Mouse (Mus musculus) lung, embryonic 15.5 days (tissue): ENCODE data around the gene Hsd17b1. TPM values are rescaled to one million over a fixed set of nuclear protein-coding genes. Genes with fewer than 3 reads are reported as not detected.

Source experiments
- ATAC-seq: fragments of 200-750 bp; cut with Nextera tagmentation; 2 replicates; pipeline ENCODE4 v1.8.0; 2017; ENCODE audit warnings: moderate number of reproducible peaks, borderline replicate concordance; ENCODE audit not compliant: low FRiP score, low TSS enrichment; ENCODE audit errors: extremely low read depth
- H3K27ac ChIP-seq: fragments of 300-500 bp; sonication (generic); 2 replicates; pipeline ENCODE4 v1.5.1; 2015; ENCODE audit warnings: moderate library complexity, mild to moderate bottlenecking, inconsistent platforms
- H3K27me3 ChIP-seq: fragments of 300-500 bp; sonication (generic); 2 replicates; pipeline ENCODE4 v1.6.1; 2015; ENCODE audit warnings: inconsistent platforms
- H3K36me3 ChIP-seq: fragments of 300-500 bp; sonication (generic); 2 replicates; pipeline ENCODE4 v1.6.1; 2015; ENCODE audit warnings: inconsistent platforms
- H3K4me1 ChIP-seq: fragments of 300-500 bp; sonication (generic); 2 replicates; pipeline ENCODE4 v1.6.1; 2015; ENCODE audit warnings: inconsistent platforms
- H3K4me2 ChIP-seq: fragments of 300-500 bp; sonication (generic); 2 replicates; pipeline ENCODE4 v1.6.1; 2015; ENCODE audit warnings: inconsistent platforms, mild to moderate bottlenecking, moderate library complexity
- H3K4me3 ChIP-seq: fragments of 300-500 bp; sonication (generic); 2 replicates; pipeline ENCODE4 v1.5.1; 2015; ENCODE audit warnings: mild to moderate bottlenecking, inconsistent platforms
- H3K9ac ChIP-seq: fragments of 300-500 bp; sonication (generic); 2 replicates; pipeline ENCODE4 v1.6.1; 2015; ENCODE audit warnings: inconsistent platforms
- H3K9me3 ChIP-seq: fragments of 300-500 bp; sonication (generic); 2 replicates; pipeline ENCODE4 v1.6.1; 2016; ENCODE audit warnings: inconsistent platforms
- WGBS: fragments of 180-500 bp; shearing (Covaris S2); methylation state at CpG from one replicate; pipeline ENCODE4 v1.1.7; 2015; 5-methylcytosine and 5-hydroxymethylcytosine counted together
- polyA plus RNA-seq: library from polyadenylated mRNA; unstranded; fragments of >200 nt; fragmentation: Nextera tagmentation; extraction: Ambion mirVana; gene quantifications from 2 replicates; pipeline ENCODE4 v1.2.1, GENCODE M21; 2015

The Hsd17b1 gene
- polyA plus RNA-seq, 1 experiment from 2014 or later: 0.15 TPM

DNA sequence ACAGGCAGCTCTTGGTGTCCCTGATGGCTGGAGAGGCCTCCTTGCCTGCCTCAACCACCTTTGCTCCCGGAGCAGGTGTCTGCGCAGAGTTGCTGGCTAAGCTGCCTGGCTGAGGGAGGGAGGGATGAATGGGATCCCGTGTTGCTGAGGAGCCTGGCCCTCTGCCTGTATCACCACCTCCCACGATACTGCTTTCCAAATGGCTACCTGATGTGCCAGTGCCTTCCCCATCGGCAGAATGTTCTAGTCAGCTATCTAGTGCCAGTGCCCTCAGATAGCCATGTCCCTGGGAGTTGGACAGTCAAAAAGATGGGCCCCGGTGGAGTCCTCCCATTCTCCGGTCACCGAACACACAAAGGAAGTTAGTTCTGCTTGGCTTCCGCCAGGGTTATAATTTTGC is 27.9 kb upstream of the Hsd17b1 start:
- Histone ChIP-seq H3K4me3 (no peak overlapping the region), H3K4me2 (no peak overlapping the region), H3K27me3 (no peaks in the 10 kb centered on the region), H3K9me3 (no peaks in the 10 kb centered on the region), H3K36me3 (peaks cover 39% of the 10 kb centered on the region; the same call in 1 of the 2 replicates), H3K4me1 (peaks cover 10% of the 10 kb centered on the region; the same call in 1 of the 2 replicates), H3K9ac (no peak overlapping the region), H3K27ac (no peak overlapping the region)
- no peak for ATAC-seq
- WGBS: 92% methylated on average over 9 of the region's 9 CpGs

DNA sequence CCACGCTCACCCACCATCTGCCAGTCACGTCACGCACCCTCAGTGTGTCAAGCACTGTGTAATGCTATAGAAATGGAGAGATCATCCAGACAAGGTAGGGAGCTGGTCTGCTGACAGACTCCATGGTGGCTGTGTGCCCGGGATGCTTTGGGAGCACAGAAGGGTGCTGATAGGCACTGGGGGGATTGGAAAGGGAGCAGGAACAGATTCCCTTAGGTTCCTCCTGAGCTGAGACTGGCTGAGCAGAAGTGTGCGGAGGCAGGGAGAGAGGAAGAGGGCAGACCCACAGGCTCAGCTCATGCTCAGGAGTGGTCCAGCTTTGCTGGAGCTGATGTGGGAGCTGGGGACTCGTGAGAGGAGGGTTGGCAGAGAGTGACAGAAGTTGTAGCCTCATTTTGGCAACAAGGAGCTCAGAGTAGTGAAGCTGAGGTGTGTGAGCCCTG is 27.1 kb upstream of the Hsd17b1 start:
- no peak overlapping the region for H3K9ac ChIP-seq
- 85% methylated on average over 6 of the region's 6 CpGs for WGBS
- no peak overlapping the region for H3K27ac ChIP-seq
- H3K27me3 ChIP-seq: no peaks in the 10 kb centered on the region
- no peak overlapping the region for H3K4me3 ChIP-seq
- peaks cover 34% of the 10 kb centered on the region; the same call in 1 of the 2 replicates for H3K36me3 ChIP-seq
- no peaks in the 10 kb centered on the region for H3K9me3 ChIP-seq
- H3K4me2 ChIP-seq: no peak overlapping the region
- peaks cover 16% of the 10 kb centered on the region for H3K4me1 ChIP-seq
- ATAC-seq: no peak

DNA sequence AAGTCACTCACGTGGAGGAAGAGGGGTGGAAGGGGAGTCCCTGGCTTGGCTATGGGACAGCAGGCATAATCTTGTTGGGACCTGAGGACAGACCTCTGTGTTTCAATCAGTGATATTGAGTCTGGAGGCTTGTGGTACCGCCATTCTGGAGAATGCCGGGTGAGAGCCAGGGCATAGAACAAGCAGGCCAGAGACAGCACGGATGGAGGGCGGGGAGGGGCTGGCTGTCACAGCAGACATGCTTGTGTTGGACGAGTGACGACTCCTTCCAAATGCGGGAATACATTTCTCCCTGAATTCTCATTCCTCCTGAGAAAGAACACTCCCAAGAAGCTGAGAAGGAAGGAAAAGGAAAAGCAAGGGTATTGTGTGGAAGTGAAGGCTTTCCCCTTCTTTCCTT is 26.6 kb upstream of the Hsd17b1 start:
- Histone ChIP-seq H3K36me3 (peaks cover 34% of the 10 kb centered on the region; the same call in 1 of the 2 replicates), H3K4me1 (peaks cover 22% of the 10 kb centered on the region), H3K27me3 (no peaks in the 10 kb centered on the region), H3K27ac (no peak overlapping the region), H3K9ac (no peak overlapping the region), H3K4me3 (no peak overlapping the region), H3K9me3 (no peaks in the 10 kb centered on the region), H3K4me2 (no peak overlapping the region)
- WGBS: 72% methylated on average over 8 of the region's 8 CpGs
- ATAC-seq: no peak

DNA sequence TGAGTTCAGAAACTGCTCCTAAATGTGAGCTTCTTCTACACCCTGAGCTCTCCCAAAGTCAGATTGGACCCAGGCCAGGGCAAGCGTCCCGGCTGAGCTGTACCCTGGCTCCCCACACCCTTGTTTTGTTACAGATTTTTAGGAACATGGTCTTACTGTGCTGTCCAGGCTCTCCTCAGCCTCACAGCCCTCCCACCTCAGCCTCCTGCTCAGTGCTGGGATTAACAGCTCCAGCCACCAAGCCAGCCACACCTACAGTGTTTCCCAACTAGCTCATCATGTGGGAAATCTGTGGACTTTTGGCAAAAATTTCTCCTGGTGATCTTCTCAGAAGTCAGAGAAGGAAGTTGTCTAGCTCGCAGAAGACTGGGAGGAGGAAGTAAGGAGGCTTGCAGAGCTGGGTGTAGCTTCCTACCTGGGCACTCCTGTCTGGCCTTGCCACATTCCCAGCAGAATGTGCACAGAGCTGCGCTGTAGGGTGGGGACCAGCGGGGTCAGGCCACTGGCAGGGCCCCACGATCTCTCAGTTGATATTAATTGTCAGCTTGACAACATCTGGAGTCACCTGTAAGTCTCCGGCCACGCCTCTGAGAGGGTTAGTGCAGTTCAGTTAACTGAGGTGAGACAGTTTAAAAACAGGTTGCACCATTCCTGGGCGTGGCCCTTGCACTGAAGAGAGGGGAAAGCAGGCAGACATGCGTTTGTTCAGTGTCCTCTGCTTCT is 25.3 kb upstream of the Hsd17b1 start:
- no peak overlapping the region for H3K9ac ChIP-seq
- WGBS: 78% methylated on average over 10 of the region's 10 CpGs
- no peak for ATAC-seq
- H3K27ac ChIP-seq: peak overlapping the region; percentile 26; the same call in 1 of the 2 replicates
- H3K4me2 ChIP-seq: no peak overlapping the region
- H3K4me3 ChIP-seq: no peak overlapping the region
- H3K4me1 ChIP-seq: peaks cover 34% of the 10 kb centered on the region
- peaks cover 24% of the 10 kb centered on the region; the same call in 1 of the 2 replicates for H3K36me3 ChIP-seq
- no peaks in the 10 kb centered on the region for H3K9me3 ChIP-seq
- no peaks in the 10 kb centered on the region for H3K27me3 ChIP-seq

DNA sequence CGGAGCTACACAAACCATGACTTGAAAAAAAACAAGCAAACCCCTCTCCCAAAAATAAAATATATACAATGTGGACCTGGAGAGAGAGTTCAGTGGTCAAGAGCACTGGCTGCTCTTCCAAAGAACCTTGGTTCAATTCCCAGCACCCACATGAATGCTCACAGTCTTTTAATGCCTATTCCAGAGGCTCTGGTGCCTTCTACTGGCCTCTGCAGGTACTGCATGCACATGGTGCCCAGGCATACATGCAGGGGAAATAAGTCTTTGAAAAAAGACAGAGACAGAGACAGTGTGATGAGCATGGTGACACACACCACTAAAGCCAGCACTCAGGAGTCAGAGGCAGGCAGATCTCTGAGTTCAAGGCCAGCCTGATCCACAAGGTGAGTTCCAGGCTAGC is 24.2 kb upstream of the Hsd17b1 start:
- ATAC-seq: no peak
- Histone ChIP-seq H3K9me3 (no peaks in the 10 kb centered on the region), H3K36me3 (peaks cover 17% of the 10 kb centered on the region; the same call in 1 of the 2 replicates), H3K9ac (no peak overlapping the region), H3K4me1 (peaks cover 44% of the 10 kb centered on the region), H3K27ac (no peak overlapping the region), H3K4me2 (no peak overlapping the region), H3K27me3 (no peaks in the 10 kb centered on the region), H3K4me3 (no peak overlapping the region)
- 100% methylated on average over 1 of the region's 1 CpGs for WGBS

DNA sequence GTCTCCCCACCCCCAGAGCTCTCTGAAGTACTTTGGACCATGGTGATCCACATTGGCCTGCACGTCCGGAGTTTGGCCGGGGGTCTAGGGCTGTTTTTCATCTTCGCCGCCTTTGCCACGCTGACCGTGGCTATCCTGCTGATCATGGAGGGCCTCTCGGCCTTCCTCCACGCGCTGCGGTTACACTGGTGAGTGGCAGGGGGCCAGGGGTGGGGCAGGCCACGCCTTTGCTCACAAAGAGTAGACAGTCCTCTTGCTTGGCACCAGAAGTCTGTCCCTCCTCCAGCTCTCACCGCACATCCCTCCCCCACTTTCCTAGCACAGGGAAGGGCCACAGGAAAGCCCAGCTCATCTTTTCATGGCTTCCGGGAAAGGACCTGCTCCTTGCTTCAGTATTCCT is 22.8 kb upstream of the Hsd17b1 start:
- no peak for ATAC-seq
- Histone ChIP-seq H3K4me2 (no peak overlapping the region), H3K27me3 (no peaks in the 10 kb centered on the region), H3K36me3 (0 out of 2 replicates have a peak, but pooled peaks cover 2% of the 10 kb centered on the region), H3K4me3 (no peak overlapping the region), H3K9ac (no peak overlapping the region), H3K4me1 (peaks cover 58% of the 10 kb centered on the region), H3K9me3 (no peaks in the 10 kb centered on the region), H3K27ac (peak overlapping the region; percentile 95)
- 69% methylated on average over 14 of the region's 14 CpGs for WGBS

DNA sequence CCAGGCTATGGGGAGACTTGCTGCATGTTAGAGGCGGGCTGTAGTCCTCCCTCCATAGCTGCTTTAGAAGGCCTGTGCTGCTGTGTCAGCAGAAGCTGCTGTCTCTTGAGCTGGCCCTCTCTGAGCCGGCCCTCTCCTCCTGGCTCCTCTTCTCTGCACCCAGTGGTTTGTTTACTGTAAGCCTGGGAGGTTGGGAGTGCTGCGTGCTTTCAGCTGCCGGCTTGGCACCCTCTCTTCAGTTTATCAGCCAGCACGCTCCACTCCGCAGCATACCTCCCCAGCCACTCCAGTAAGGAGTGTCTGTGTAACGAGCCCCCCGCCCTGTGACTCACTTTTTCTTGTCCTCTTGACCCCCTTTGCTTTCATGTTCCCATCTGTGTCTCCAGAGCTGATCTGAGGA is 21.3 kb upstream of the Hsd17b1 start:
- H3K4me2 ChIP-seq: no peak overlapping the region
- WGBS: 7% methylated on average over 8 of the region's 8 CpGs
- no peaks in the 10 kb centered on the region for H3K36me3 ChIP-seq
- no peak overlapping the region for H3K4me3 ChIP-seq
- peak; percentile 88 for ATAC-seq
- H3K9ac ChIP-seq: peak overlapping the region; percentile 36; the same call in 1 of the 2 replicates
- peaks cover 65% of the 10 kb centered on the region for H3K4me1 ChIP-seq
- H3K27ac ChIP-seq: peak overlapping the region; percentile 95
- no peaks in the 10 kb centered on the region for H3K9me3 ChIP-seq
- H3K27me3 ChIP-seq: no peaks in the 10 kb centered on the region

DNA sequence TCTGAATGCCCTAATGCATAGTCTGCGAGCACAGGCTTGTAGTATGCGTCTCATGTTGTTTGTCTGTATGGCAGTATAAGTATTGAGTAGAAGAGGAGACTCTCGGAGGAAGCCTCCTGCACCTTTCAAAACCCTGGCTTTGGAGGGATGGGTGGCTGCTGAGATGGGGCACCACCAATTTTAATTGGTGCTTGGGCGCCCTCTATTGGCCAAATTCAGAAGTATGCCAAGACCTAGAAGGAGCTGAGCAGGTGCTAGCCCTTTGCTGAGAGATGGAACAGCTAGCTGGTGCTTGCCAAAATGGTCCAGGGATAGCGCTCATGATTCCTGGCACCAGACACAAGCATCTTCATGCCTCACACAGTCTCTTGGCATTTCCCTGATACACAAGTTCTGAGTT is 20.4 kb upstream of the Hsd17b1 start:
- WGBS: 23% methylated on average over 5 of the region's 5 CpGs
- Histone ChIP-seq H3K27me3 (no peaks in the 10 kb centered on the region), H3K9ac (no peak overlapping the region), H3K4me3 (no peak overlapping the region), H3K36me3 (no peaks in the 10 kb centered on the region), H3K4me1 (peaks cover 71% of the 10 kb centered on the region), H3K4me2 (no peak overlapping the region), H3K27ac (peak overlapping the region; percentile 95), H3K9me3 (no peaks in the 10 kb centered on the region)
- ATAC-seq: no peak

DNA sequence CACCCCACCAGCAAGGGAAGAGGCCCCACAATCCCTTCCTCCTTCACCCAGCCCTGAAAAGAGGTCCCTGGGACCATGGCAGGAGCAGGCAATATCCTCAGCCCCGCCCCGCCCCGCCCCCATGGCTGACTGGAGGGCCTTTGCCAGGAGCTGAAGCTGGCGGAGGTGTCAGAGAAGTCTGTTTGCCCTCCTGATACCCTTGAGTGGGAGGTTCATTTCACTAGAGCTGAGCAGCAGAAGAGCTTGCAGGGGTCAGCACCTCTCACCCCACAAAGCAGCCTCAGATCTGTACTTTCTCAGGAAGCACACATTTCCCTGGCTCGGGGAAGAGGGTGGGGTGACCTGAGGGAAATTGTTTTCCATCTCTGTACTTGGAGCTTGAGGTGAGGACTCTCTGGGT is 19.5 kb upstream of the Hsd17b1 start:
- Histone ChIP-seq H3K4me2 (no peak overlapping the region), H3K27me3 (no peaks in the 10 kb centered on the region), H3K4me1 (peaks cover 78% of the 10 kb centered on the region), H3K27ac (peak overlapping the region; percentile 90), H3K36me3 (no peaks in the 10 kb centered on the region), H3K9ac (no peak overlapping the region), H3K9me3 (no peaks in the 10 kb centered on the region), H3K4me3 (no peak overlapping the region)
- no peak for ATAC-seq
- 44% methylated on average over 5 of the region's 5 CpGs for WGBS

DNA sequence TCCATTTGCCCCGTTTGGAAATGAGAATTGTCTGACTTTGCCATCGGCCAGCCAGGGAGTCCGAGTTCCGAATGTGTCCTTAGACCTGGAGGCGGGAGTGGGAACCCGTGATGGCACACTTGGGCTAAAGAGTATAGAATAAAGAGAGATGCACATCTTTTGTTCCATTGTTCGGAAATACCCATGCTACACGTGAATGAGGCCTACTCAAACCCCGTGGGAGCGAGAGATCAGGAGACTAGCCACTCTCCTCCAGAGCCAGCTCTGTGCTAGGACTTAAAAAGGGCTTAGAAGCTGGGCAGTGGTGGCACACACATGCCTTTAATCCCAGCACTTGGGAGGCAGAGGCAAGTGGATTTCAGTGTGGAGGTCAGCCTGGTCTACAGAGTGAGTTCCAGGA is 18.7 kb upstream of the Hsd17b1 start:
- WGBS: 84% methylated on average over 10 of the region's 10 CpGs
- H3K4me3 ChIP-seq: no peak overlapping the region
- H3K27me3 ChIP-seq: no peaks in the 10 kb centered on the region
- no peaks in the 10 kb centered on the region for H3K9me3 ChIP-seq
- H3K27ac ChIP-seq: peak overlapping the region; percentile 90
- no peak overlapping the region for H3K4me2 ChIP-seq
- H3K4me1 ChIP-seq: peaks cover 85% of the 10 kb centered on the region
- no peaks in the 10 kb centered on the region for H3K36me3 ChIP-seq
- H3K9ac ChIP-seq: no peak overlapping the region
- ATAC-seq: no peak

DNA sequence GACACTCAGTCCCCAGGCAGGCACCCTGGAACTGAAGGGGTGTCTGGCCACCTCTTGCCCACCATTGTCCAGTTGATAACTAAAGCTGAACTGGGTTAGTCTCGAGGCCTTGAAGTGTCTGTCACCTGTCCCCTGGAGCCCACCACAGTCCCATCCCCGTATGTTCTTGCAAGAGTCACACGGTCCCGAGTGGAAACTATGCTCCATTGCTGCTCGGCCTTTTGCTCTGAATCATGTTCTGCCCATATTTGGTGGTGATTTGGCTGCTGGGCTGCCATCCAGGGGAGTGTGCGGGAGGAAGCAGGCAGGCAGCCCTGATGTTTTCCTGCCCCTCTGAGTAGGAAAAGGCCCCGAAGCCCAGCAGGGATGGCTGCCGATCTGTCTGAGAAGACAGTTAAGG is 18.1 kb upstream of the Hsd17b1 start:
- Histone ChIP-seq H3K27ac (peak overlapping the region; percentile 90), H3K27me3 (no peaks in the 10 kb centered on the region), H3K4me1 (peaks cover 89% of the 10 kb centered on the region), H3K9me3 (no peaks in the 10 kb centered on the region), H3K4me3 (no peak overlapping the region), H3K4me2 (no peak overlapping the region), H3K36me3 (no peaks in the 10 kb centered on the region), H3K9ac (0 out of 2 replicates have a peak overlapping the region, but pooled peaks have one; percentile 13)
- WGBS: 42% methylated on average over 8 of the region's 8 CpGs
- ATAC-seq: no peak

DNA sequence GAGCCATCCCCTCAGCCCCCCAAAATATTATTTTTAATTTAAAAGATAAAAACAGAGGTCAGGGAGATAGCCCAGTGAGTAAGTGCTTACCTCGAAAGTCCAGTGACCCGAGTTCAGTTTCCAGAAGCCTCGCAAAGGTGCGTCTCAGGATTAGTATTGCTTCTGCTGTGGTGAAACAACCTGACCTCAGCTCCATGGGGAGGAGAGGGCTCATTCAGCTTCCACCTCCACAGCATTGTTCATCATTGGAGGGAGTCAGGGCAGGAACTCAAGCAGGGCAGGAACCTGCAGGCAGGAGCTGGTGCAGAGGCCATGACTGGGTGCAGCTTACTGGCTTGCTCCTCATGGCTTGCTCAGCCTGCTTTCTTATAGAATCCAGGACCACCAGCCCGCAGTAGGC is 17.2 kb upstream of the Hsd17b1 start:
- Histone ChIP-seq H3K36me3 (no peaks in the 10 kb centered on the region), H3K9ac (no peak overlapping the region), H3K9me3 (no peaks in the 10 kb centered on the region), H3K27ac (peak overlapping the region; percentile 90; the same call in 1 of the 2 replicates), H3K4me3 (no peak overlapping the region), H3K4me1 (peaks cover 84% of the 10 kb centered on the region), H3K27me3 (no peaks in the 10 kb centered on the region), H3K4me2 (no peak overlapping the region)
- WGBS: 85% methylated on average over 5 of the region's 5 CpGs
- ATAC-seq: no peak
